Mouse (Mus musculus): ENCODE results near the gene Fgfr2.

DNA sequence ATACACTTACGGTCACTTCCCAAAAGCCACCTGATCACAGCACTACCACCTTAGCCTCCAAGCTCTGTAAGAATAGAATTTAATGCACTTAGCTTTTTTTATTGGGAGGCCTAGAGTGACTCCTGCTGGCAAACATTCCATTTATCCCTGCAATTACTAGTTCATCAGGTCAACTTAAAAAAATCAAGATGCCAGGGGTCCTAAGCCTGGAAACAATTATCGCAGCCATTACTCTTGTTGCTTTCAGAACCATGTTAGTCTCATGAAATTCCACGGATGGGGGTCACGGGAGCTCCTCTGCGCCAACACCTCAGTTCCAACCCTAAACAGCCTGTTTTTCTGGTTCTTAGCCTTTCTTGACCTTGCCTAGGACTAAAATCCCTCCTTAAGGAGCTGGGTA lies 308.1 kb downstream of the Fgfr2 start:
- no peak for TF ChIP-seq CTCF (conservative IDR thresholded peaks at IDR 0.05; ENCODE audit: low read length)
- no peak for TF ChIP-seq NANOG (IDR thresholded peaks at IDR 0.05; ENCODE audit: borderline replicate concordance, low read length)

Data from E14TG2a.4 (cell line).